Mouse (Mus musculus): Measurements from ENCODE around the gene Supt4a. TPM values are rescaled to one million over a fixed set of nuclear protein-coding genes. Genes with fewer than 3 reads are reported as not detected.

The Supt4a gene
- total RNA-seq, 2 experiments from 2014 or later, result 75.6 to 77.3 TPM

DNA sequence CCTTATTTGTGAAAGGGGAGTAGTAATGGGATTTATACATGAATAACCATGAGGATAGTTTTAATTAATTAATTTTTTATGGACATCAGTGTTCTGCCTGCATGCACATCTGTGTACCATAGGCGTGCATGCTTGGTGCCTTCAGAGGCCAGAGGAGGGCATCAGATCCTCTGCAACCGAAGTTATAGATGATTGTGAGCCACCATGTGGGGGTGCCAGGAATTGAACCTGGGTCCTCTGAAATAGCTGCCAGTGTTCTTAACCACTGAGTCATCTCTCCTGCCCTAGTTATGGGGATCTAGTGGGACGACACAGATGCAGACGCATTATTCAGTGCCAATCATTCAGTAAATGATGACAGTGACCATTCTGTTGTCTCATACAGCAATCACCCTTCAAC, 14.5 kb upstream of the Supt4a start:
- no peak for DNase-seq (ENCODE audit: low spot score in 2 of 2)

DNA sequence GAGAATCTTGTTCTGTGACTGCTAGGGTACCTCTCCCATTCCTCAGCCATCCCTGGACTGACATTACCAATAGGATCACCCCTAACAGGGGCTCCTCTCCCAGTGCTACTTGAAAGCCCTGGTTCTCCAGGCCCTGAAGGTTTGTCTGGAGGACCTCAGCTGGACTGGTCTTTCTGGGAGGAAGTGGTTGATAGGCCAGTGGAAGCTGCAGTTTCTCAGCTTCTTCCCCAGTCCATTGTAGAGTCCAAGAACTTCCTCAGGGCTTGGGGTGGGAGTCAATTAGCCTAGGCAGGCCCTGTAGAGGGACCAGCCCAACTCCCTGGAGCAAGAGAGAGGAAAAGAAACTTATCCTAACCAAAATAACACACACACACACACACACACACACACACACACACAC, 11.8 kb upstream of the Supt4a start:
- no peak for DNase-seq (ENCODE audit: low spot score in 2 of 2)

DNA sequence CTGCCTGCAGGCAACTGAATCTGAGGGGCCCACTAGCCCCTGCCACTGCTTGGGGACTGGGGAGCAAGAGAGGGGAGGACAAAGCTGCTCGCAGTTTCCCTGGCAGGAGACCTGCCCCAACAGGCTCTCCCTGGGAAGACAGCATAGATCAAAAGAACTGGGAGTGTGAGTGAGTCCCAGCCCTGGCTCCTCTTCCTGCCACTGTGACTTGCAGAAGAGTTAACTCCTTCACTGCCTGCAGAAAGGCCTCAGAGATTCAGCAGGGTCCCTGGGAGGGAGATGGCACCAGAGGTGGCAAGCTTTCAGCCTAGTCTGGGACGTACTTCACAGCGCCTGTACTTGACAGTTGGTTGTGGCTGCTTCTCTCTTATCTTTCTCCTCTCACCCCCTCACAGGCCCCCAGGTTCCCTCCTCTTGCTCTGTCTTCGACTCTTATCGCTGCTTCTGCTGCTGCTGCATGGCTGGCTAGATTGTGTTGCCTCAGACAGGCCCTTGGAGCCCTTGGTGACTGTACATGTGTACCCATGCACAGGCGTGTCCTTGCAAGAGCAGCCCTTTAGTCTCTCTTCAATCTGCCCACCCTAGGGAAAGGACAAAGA, 11.3 kb upstream of the Supt4a start:
- no peak for DNase-seq (ENCODE audit: low spot score in 2 of 2)

DNA sequence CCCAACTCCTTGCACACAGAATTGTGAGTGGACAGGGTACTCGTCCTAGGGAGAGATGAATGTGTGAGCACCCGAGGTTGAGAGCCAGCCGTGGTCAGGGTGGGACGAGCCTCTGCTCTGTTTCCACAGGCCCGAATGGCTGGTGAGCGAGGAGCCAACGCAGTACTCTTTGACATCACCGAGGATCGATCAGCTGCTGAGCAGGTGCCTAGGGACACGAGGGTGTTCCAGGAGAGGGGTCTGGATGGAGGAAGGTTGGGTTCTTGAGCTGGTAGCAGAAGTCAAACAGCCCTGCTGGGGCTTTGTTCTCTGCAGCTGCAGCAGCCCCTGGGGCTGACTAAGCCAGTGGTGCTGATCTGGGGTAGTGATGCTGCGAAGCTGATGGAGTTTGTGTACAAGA, 10.3 kb upstream of the Supt4a start:
- DNase-seq (ENCODE audit: low spot score in 2 of 2), result no peak

DNA sequence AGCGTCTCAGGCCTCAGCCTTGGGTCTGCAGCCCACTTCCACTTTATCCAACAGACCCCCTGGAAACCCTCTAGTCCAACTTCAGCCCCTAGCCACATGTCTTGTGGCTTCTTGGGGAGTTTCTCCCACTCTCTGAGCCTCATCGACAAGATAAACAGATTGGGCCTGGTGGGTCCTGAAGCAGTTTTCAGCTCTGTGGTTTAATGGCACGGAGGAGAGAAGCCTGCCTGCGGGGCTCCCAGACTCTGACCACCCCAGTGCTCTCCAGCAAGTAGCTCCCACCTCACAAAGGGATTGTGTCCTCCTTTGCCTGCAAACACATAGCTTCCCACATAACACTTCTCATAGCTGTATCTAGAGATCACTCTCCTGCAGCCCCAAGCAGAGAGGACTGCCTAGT, 9.9 kb upstream of the Supt4a start:
- DNase-seq (ENCODE audit: low spot score in 2 of 2), result no peak

DNA sequence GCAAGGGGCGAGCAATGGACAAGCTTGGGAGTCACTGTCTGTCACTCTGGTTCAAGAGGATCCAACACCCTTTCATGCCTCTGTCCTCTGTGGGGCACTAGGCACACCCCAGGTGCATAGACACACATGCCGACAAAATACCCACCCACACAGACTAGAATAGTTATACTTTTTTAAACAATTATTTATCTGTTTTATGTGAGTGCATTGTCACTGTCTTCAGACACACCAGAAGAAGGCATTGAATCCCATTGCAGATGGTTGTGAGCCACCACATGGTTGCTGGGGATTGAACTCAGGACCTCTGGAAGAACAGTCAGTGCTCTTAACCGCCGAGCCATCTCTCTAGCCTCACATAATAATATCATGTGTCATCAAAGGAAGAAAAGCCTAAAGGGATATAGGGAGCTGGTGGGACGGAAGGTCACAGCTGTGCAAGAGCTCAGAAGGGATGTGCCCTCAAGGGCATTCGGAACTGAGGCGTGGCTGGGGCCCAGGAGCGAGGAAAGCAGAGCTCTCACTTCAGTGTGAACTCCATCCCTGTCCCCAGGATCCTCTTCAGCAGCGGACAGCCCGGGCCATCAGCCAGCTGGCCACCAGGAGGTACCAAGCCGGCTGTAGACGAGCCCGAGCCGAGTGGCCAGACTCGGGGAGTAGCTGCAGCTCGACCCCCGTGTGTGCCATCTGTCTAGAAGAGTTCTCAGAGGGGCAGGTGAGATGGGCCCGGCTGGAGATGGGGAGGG, 8.3 kb upstream of the Supt4a start:
- no peak for DNase-seq (ENCODE audit: low spot score in 2 of 2)

DNA sequence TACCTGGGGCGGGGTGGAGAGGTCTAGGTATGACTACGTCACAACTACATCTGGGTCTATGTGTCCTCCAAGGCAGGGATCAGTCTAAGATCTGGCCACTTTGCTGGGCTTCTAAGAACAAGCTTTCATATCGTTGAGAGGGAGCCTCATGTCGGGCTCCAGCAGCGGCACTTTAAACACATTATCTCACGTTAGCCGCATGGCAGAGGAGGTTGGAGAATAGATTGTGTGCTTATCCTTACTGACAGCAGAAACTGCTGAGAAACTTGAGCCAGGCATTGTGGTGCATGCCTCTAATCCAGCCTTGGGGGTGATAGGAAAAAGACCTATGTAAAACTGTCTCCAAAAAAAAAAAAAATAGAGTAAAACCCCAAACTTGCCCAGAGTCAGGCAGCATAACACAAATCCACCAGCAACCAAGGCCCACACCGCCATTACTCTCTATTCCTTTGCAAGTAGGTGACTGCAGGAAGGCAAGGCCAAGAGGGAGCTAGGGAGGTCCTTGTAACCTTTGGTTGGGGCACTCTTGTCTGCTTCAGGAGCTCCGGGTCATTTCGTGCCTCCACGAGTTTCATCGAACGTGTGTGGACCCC, 7.7 kb upstream of the Supt4a start:
- no peak for DNase-seq (ENCODE audit: low spot score in 2 of 2)

DNA sequence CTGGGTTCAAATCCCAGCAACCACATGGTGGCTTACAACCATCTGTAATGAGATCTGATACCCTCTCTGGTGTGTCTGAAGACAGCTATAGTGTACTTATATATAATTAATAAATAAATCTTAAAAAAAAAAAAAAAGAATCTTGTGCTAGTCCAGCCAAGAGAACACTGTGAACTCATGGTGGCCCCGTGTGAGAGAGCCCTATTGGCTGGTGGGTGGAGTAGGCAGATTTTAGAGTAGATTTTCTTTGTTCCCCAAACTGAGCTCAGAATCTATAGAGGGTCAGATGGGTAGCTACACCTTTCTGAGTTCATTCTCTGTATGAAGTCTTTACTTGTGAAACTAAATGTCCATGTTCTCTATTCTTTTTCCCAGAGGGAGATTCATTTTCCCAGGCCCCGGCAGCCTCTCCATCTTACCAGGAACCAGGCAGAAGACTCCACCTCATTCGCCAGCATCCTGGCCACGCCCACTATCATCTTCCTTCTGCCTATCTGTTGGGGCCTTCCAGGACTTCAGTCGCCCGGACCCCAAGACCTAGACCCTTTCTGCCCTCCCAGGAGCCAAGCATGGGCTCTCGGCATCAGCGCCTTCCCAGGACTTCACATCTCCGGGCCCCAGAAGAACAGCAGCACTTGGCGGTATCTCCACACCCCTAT, 6.6 kb upstream of the Supt4a start:
- DNase-seq (ENCODE audit: low spot score in 2 of 2), result no peak

DNA sequence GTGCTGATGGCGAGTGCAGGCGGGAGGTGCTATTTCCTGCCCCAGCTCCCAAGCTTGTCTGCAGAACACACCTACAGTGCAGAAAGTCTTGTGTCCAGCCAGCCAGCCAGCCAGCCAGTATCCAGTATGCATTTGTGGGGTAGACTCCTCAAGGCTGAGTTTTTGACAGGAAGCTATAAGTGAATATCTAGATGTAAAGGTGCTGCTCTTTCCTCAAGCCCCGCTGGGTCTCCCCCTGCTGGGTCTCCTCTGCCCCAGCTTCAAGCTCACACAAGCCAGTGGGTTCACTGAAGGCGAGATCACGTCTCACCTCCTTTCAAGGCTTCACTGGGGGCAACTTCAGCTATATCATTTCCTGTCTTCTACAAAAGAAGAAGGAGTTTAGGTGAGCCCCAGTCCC, 3.0 kb upstream of the Supt4a start:
- no peak for DNase-seq (ENCODE audit: low spot score in 2 of 2)

DNA sequence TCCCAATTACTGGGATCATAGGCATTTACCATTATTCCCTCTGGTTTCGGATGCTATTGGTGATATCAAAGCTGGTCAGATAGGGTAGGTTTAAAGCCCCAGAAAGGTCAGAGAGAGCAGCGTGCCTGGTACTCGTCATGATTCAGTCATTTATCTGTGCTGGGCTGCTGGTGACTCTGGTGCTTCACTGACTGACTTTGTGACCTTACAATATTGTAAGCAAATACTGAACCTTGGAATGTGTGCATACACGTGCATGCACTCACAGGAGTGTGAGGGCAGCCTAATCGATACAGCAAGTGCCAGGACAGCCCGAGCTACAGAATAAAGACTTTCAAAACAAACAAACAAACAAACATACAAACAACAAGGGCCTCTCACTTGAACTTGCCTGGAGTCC, 1.7 kb upstream of the Supt4a start:
- no peak for DNase-seq (ENCODE audit: low spot score in 2 of 2)

DNA sequence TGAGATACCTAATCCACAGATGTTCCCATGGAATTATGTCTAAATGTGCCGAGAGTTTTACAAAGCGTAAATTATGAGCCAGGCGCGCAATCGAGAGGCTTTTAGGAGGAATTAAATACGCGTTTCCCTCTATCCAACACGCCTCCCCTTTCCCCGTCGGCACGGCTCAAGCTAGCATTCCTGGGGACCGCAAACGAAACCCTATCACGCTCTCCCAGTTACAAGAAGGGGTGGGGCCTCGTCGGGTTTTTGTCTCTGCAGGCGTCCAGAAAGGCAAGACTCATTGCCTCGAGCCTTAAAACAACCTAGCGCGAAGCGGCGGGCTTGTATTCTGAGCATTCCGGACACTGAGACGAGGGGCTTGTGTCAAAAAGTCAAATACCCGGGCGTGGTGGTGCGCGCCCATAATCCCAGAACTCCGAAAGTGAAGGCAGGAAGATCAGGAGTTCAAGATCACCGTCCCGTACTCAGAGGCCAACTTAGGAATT, 661 bp upstream of the Supt4a start:
- DNase-seq (ENCODE audit: low spot score in 2 of 2), result no peak

DNA sequence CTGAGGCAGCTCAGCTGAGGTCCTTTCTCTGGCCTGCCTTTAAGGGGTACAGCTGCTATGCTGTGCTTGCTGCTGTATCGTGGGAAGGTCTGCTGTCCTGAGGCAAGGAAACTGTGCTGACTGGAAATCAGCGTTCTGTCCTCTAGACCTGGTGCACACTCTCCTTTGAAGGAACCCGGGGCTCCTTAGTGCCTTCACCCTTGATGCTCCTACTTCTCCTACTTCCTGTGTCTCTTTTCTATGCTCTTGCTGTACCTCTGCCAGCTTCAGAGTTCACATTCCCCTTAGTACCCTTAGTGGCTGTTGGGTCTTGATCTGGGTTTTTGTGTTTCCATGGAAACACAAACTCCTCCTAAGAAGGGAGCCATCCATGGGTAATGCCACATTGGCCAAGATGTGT, 6.3 kb downstream of the Supt4a start:
- no peak for DNase-seq (ENCODE audit: low spot score in 2 of 2)

DNA sequence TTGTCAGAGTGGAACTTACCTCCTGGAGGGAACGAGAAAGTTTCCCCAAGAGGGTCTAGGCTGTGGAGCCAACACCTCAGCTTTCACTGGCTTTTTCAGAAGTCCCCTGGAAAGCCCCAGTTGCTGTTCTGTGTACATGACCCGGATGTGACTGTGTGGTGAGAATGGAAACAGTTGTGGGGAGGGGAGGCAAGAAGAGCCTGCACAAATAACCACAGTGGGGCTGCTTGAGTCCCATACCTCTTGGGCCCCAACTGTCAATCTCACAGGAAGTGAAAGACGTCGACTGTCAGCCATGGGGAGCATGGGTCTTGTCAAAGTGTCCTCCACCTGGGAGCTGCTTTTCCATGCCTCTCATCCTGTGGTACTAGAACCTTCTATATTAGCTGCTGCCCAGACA, 7.6 kb downstream of the Supt4a start:
- no peak for DNase-seq (ENCODE audit: low spot score in 2 of 2)

DNA sequence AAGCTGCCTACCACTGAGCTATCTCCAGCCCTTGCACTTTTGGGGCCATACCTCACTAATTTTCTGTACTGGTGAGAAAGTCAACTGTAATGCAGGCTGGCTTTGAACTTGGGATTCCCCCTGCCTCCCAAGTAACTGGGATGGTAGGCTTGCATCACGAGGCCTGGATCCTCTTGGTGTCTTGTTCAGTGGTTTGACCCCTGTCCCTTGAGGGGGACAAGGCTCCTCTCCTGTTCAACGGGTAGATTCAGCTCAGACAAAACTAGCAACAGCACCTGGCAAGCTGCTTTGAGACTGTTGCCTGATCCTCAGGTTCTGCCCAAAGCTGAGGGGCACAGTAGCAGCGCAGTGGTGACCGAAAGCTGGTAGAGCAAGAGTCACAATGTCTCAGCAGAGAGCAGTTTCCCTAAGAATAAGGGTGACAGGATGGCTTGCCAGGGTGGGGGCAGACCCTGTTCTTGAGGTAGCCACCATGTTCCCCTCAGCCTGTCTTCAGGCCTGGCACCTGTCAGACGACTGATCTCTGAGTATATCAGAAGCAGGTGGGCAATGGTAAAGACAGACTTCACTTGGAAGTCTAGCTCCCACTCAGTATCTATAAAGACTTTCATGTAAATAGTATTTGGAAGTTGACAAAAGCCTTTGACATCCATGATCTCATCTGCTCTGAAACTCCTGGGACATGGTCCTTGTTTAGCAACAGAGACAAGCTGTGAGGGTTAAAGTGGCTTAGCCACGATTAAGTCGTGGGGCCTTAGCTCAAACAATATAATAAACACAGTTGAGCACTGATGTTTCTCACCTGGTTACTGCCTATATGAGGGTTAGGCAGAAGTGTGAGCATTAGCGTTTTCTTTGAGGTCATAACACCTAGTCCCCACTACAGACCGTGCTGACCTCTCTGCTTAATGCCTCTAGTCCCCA, 8.5 kb downstream of the Supt4a start:
- DNase-seq (ENCODE audit: low spot score in 2 of 2), result no peak

DNA sequence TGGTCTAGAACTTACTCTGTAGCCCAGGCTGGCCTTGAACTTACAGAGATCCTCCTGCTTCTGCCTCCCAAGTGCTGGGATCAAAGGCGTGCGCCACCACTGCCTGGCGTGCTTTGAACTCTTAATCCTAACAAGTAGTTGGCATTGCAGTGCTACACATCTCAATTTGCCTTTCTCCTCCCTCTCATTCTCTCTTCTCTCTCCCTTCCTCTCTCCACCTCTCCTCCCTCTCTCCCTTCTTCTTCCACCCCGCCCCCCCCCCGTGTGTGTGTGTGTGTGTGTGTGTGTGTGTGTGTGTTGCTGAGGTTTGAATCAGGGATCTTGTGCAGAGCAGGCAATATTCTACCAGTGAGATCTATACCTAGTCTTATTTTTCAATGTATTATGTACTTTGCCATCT, 10.0 kb downstream of the Supt4a start:
- DNase-seq (ENCODE audit: low spot score in 2 of 2), result no peak

DNA sequence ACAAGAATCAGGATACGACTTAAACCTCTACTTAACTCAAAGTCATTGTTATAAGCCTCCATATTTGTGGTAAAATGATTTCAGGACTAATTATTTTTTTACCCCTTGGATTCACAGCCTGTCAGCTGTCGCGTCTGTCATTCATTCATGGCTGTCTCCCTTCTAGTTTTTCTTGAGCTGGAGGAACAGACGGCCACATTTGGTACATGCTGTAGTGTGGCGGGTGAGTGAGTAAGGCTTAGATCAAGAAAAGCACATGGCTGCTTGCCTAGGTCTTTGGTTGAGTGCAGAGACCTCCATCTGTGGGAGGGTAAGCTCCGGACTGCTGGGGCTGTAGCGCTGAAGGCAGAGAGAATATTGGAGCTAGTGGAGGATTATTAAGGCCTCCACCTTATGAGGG, 10.4 kb downstream of the Supt4a start:
- DNase-seq (ENCODE audit: low spot score in 2 of 2), result peak; percentile 26 to 65

DNA sequence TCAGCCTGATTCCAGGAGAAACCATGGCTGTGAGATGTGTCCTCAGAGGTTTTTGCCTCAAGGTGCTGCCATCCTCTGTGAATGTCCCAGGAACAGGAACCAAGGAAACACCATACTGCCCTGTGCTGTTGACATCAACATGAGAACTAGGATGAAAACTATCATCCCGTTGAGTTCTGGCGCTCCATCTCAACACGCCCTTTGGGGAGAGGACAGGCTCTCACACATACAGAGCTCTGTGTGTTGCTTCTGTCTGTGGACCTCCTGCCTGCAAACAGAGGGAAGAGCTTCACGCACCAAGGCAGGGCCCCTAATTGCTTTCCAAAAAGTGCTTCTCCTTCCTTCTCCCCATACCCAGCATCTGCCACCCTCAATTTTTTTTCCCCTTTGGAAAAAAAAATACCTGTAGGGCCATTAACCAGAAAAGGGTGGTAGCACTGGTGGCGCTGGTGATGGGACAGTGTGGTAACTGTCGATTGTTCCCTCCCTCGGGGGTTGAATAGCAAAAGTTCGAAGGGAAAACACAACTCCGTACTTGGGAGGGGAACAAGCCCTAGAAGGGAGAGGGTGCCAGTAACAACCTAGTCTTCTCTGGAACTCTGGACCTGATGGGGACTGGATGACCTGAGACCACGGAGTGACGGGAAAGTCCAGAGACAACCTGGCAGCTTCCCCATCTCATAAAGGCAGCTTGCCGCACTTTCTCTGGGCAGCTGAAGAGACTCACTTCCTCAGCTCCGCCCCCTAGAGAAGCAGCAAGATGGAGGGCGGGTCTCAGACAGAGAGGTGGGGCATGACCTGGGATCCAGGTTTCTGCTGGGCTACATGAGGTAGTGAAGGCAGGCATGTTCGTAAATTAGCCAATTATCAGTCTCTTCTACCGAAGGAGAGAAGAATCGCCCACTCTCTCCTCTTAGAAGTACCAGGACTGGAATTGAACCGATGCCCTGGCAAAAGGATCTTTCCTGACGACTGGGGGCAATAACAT, 11.1 kb downstream of the Supt4a start:
- DNase-seq (ENCODE audit: low spot score in 2 of 2), result no peak

DNA sequence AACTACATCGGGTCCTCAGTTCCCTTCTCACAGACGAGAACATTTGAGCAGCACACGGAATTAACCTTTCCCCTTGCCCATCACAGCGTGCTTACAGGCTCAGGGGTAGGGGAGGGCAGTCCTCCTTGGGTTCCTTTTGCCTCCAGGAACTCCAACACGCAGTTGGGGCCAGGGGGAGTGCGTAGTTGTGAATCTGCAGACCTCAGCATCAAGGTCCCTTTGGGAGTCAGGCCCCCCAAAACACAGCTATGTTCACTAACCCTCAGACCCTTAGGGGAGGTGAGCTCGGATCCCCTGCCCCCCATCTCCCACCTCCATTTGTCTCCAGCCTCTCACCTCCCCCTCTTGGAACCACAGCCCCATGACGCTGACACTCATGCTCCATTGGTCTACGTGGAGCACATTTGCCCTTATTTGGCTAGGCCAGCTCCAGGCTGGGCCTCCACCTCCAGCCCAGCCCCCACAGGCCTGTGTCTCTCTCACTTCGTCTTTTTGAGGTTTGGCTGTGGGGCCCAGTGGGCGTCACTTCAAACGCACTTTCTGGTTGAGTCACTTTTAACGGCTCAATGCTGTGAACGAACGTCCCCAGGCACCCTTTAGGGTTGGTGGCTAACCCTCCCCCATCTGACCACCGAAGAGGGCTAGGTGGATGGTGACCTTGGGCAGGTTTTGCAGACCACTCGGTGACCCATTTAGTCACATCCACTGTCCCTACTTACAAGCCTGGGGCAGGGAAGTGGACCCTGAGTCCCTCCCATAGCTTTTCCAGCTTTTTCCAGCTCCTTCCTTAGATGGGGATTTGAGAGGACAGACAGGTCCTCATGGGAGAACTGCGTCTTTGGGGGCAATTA, 12.1 kb downstream of the Supt4a start:
- DNase-seq (ENCODE audit: low spot score in 2 of 2), result no peak

DNA sequence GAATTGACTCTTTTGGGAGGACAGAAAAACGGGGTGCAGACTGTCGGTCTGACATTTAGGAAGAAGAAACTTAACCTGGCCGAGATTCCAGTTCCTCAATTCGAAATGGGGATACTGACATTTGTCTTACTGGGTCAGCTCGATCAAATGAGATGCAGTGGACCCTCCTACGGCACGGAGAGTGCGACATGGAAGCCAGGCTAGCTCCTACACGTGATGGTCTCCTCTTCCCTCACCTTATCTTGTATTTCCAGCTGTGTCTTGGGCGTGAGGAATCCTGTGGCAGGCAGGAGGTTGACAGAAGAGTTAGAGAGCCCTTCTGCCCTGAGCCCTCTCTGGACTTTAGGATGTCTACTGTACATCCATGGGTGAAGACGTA, 12.7 kb downstream of the Supt4a start:
- DNase-seq (ENCODE audit: low spot score in 2 of 2), result no peak

Measured in layer of hippocampus, adult 18-20 months (tissue).